Mouse (Mus musculus) cerebellum, adult 2 months (tissue): ENCODE data around the gene Fam98a.

Source experiments
- CTCF ChIP-seq: fragments of 200-500 bp; IDR thresholded peaks from 2 replicates; pipeline ENCODE4 v1.5.1; 2011; ENCODE audit warnings: low read depth, mild to moderate bottlenecking, control low read depth, low read length, moderate library complexity, borderline replicate concordance; ENCODE audit not compliant: insufficient read depth
- POLR2A ChIP-seq: fragments of 200-500 bp; IDR thresholded peaks from 2 replicates; pipeline ENCODE4 v1.6.1; 2011; ENCODE audit warnings: low read length, control low read depth, borderline replicate concordance; ENCODE audit not compliant: insufficient read depth

- TF ChIP-seq CTCF (no peak), POLR2A (no peak)
These were observed 45.6 kb downstream of the Fam98a start for GRCm38 (mm10) chr17:75506097-75506675.
